Mouse (Mus musculus): ENCODE measurements at regions not wholly inside any gene's neighbourhood (a gene's known extent, or its start where the extent isn't known, plus 50 kb on each side); places are given as distances from the start of the nearest gene placed in this dataset.

- 61% methylated on average over 3 of the region's 3 CpGs for WGBS
- no peak overlapping the region for H3K4me3 ChIP-seq (ENCODE audit: insufficient read depth, low read depth, low read length)
- TF ChIP-seq CTCF (IDR thresholded peaks at IDR 0.05; ENCODE audit: low read depth, low read length) (no peak), POLR2A (IDR thresholded peaks at IDR 0.05; ENCODE audit: extremely low read depth, insufficient read depth, low read length) (no peak)
Measured at GRCm38 (mm10) chr1:47794763-47795162, 902.1 kb upstream of the Slc39a10 start.

More at GRCm38 (mm10) chr1:47794763-47795162, 902.1 kb upstream of the Slc39a10 start:
- no peak for DNase-seq (ENCODE audit: extremely low read depth, low read depth, low spot score)
- Histone ChIP-seq H3K27ac (replicated peaks; ENCODE audit: insufficient read depth, low read depth, low read length) (no peak overlapping the region), H3K9ac (ENCODE audit: low read depth, low read length) (no peak overlapping the region), H3K36me3 (ENCODE audit: control insufficient read depth, insufficient read depth, low read length) (no peaks in the 10 kb centered on the region), H3K27me3 (ENCODE audit: control insufficient read depth, insufficient read depth, low read length) (no peaks in the 10 kb centered on the region), H3K4me1 (ENCODE audit: control insufficient read depth, insufficient read depth, low read length) (no peaks in the 10 kb centered on the region), H3K79me2 (ENCODE audit: control insufficient read depth, insufficient read depth, low read length) (no peaks in the 10 kb centered on the region)
